Mouse (Mus musculus): Measurements from ENCODE around the gene Caskin2. TPM values are rescaled to one million over a fixed set of nuclear protein-coding genes. Genes with fewer than 3 reads are reported as not detected.
"Not testable (repeated sequence)": the region's sequence is repeated elsewhere in the genome, so short reads cannot be mapped to it uniquely, and the experiment has no call there.

The Caskin2 gene
- polyA plus RNA-seq (2015; fragmentation: Nextera tagmentation; extraction: Ambion mirVana) = 16.1 and 17.3 TPM in 2 replicates

DNA sequence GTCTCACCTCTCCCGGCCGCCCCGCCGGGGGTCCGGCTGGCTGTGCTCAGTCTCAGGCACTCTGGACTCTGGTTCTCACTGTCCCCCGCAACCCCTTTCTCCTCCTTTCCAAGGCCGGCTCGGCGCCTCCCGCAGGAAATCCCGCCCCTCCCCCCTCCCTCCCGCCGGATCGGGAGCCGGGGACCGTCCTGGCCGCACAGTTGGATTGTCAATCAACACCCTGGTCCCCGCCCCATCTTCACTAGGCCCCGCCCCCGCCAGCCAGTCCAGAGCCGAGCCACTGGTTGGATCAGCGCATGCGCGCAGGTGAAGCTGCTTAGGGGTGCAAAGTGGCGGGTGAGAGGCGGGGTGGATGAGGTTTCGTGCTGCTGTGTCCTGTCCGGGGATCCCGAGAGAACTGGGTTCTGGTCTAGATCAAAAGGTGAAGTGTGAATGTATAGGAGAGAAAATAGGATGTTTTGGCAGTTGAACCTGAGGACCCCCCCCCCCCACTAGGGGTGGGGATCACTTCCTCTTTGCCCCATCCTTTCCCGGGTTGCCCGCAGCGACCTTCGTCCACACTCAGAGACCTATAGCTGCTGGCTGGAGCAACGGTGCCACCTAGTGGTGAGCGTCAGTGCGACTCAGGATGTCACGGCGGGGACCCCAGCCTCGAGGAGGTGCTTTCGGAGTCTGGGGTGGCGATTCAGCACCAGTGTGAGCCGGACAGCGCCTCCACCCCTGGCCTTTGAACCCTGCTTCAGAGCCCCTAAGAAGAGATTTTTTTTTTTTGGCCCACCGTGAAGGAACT lies at the start of gene Caskin2:
Gene Caskin2, minus strand, starts transcription at position 133 of the 790 bp plus-strand sequence.
- peak within 1 kb of the TSS; percentile 95 for H3K4me3 ChIP-seq
- no peaks in the 10 kb centered on the region for H3K9me3 ChIP-seq
- peak within 1 kb of the TSS; percentile 87 for H3K27ac ChIP-seq
- H3K4me2 ChIP-seq = peak within 1 kb of the TSS; percentile 94
- peak; percentile 88 for ATAC-seq (ENCODE audit: insufficient number of reproducible peaks, insufficient read depth, low FRiP score, low TSS enrichment, low read depth)
- peaks cover 39% of the 10 kb centered on the region for H3K36me3 ChIP-seq
- no peaks in the 10 kb centered on the region for H3K27me3 ChIP-seq
- under 1% methylated on average over 41 of the region's 44 CpGs for WGBS
- peaks cover 58% of the 10 kb centered on the region for H3K4me1 ChIP-seq
- peak within 1 kb of the TSS; percentile 88 for H3K9ac ChIP-seq

DNA sequence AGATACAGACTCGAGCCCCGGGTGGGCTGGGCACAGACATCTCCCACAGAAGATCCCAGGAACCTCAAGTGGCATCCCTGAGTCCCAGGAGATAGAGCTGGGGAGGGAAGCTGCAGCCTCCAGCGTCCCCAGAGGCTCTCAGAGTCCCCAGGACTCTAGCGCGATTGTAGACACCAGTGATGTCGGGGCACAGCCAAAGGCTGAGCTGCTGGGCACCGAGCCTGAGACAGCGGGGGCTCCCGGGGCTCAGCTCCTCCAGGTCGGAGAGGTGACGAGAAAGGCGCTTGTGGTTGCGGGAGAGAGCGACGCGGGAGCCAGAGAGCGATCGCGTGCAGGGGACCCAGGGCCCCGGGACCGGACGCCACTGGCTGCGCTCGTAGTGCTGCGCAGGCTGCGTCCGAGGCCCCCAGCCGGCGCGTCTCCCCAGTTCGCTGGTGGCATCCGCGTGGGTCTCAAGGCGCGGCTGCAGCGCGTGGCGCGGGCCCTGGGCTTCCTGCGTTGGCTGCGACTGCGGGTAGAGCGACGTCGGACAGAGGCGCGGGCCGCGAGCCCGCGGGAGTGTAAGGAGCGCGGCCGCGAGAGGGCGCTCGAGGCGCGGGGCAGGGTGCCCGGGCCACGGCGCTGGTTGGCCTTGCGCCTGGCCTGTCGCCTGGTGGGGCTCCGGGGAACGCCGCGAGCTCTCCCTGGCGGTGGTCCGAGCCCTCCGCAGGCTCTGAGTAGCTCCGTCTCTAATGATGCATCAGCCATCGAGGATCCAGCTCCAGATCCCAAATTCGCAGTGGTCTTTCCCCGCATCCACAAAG lies 45.9 kb upstream of the Caskin2 start:
- Histone ChIP-seq H3K4me2 (peak overlapping the region; percentile 66), H3K4me1 (peaks cover 13% of the 10 kb centered on the region), H3K9ac (peak overlapping the region; percentile 60), H3K36me3 (no peaks in the 10 kb centered on the region), H3K4me3 (peak overlapping the region; percentile 44), H3K27me3 (peaks cover 71% of the 10 kb centered on the region), H3K9me3 (no peaks in the 10 kb centered on the region), H3K27ac (no peak overlapping the region)
- WGBS = 2% methylated on average over 72 of the region's 75 CpGs
- 0 out of 2 replicates have a peak, but pooled peaks have one; percentile 43 for ATAC-seq (ENCODE audit: insufficient number of reproducible peaks, insufficient read depth, low FRiP score, low TSS enrichment, low read depth)

DNA sequence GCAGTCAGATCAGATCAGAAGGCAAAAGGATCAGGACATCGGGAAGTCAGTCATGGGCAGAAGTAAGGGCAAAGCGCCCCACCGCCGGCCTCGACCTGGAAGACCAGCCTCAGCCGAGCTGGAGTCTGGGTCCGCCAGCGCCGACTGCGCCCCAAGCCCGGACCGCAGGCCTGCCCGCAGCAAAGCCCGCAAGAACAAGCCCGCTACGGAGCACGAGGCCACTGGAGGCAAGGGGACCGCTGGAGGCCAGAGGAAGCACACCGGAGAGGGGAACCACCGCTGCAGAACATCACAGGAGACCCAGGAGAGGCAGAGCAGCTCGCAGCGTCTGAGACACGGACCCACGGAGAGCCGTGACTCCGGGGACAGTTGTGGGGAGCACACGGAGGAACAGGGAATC lies 44.9 kb upstream of the Caskin2 start, which contains the start of gene Myo15b:
Gene Myo15b, plus strand, starts transcription at position 53 of the 400 bp plus-strand sequence.
- Histone ChIP-seq H3K27me3 (peaks cover 71% of the 10 kb centered on the region), H3K4me3 (peak within 1 kb of the TSS; percentile 44), H3K9me3 (no peaks in the 10 kb centered on the region), H3K27ac (no peak within 1 kb of the TSS), H3K4me1 (peaks cover 13% of the 10 kb centered on the region), H3K4me2 (peak within 1 kb of the TSS; percentile 66), H3K9ac (peak within 1 kb of the TSS; percentile 60), H3K36me3 (no peaks in the 10 kb centered on the region)
- WGBS = 9% methylated on average over 27 of the region's 27 CpGs
- ATAC-seq (ENCODE audit: insufficient number of reproducible peaks, insufficient read depth, low FRiP score, low TSS enrichment, low read depth) = no peak

DNA sequence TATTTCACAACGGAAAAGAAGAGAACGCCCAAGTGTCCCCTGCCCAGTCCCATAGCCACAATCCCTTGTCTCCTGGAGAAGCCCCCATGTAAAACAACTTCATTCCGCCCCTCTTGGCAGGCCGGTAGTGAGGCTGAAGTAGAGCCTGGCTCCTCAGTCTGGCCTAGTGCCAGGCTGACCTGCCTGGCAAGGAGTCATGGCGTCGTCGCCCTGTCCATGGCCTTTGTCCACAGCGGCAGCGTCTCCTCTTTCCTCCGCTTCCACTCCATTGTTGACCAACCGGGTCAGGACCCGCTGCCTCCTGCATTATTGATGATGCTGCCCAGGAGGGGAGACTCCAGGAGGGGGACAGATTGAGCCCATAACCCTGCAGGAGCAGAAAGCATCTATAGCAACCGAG lies 44.5 kb upstream of the Caskin2 start:
- Histone ChIP-seq H3K9me3 (no peaks in the 10 kb centered on the region), H3K36me3 (no peaks in the 10 kb centered on the region), H3K4me2 (no peak overlapping the region), H3K27ac (no peak overlapping the region), H3K4me1 (peaks cover 13% of the 10 kb centered on the region), H3K9ac (no peak overlapping the region), H3K4me3 (0 out of 2 replicates have a peak overlapping the region, but pooled peaks have one; percentile 44), H3K27me3 (peaks cover 71% of the 10 kb centered on the region)
- no peak for ATAC-seq (ENCODE audit: insufficient number of reproducible peaks, insufficient read depth, low FRiP score, low TSS enrichment, low read depth)
- 52% methylated on average over 13 of the region's 13 CpGs for WGBS

DNA sequence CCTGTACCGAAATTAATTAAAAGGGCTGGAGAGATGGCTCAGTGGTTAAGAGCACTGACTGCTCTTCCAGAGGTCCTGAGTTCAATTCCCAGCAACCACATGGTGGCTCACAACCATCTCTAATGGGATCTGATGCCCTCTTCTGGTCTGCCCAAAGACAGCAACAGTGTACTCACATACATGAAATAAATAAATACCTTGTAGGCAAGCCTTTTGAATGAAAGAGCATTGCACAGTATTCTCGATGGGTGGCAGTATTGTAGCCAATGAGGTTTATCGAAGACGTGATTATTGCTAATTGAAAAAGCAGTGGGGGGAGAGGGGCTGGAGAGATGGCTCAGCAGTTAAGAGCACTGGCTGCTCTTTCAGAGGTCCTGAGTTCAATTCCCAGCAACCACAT lies 43.7 kb upstream of the Caskin2 start:
- H3K4me2 ChIP-seq; H3K27ac ChIP-seq; H3K4me3 ChIP-seq; H3K9me3 ChIP-seq; ATAC-seq (ENCODE audit: insufficient number of reproducible peaks, insufficient read depth, low FRiP score, low TSS enrichment, low read depth); H3K9ac ChIP-seq; H3K36me3 ChIP-seq: not testable (repeated sequence)
- H3K27me3 ChIP-seq = peaks cover 70% of the 10 kb centered on the region
- WGBS = 93% methylated on average over 4 of the region's 4 CpGs
- H3K4me1 ChIP-seq = peaks cover 13% of the 10 kb centered on the region

DNA sequence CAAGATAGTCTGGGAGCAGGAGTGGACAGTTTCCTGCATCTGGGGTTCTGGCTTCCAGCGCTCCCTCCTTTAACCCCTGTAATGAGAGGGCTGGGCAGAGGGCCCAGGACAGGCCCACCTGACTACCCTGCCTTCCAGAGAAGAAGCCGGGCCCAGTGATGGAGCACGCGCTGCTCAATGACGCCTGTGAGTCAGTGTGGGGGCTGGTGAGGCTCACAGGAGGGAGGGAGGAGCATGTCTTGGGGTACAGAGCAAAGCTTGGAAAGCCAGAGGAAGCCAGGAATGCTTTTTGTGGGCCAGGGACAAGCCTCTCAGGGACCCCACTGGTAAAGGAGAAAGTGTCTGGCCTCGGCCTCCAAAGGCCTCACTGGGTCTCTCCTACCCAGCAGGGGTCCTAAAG lies 41.2 kb upstream of the Caskin2 start:
- Histone ChIP-seq H3K9me3 (no peaks in the 10 kb centered on the region), H3K27me3 (peaks cover 45% of the 10 kb centered on the region), H3K4me2 (no peak overlapping the region), H3K4me3 (no peak overlapping the region), H3K36me3 (peaks cover 8% of the 10 kb centered on the region; the same call in 1 of the 2 replicates), H3K9ac (peak overlapping the region; percentile 32; the same call in 1 of the 2 replicates), H3K4me1 (peaks cover 13% of the 10 kb centered on the region), H3K27ac (no peak overlapping the region)
- no peak for ATAC-seq (ENCODE audit: insufficient number of reproducible peaks, insufficient read depth, low FRiP score, low TSS enrichment, low read depth)
- WGBS = 78% methylated on average over 6 of the region's 6 CpGs

DNA sequence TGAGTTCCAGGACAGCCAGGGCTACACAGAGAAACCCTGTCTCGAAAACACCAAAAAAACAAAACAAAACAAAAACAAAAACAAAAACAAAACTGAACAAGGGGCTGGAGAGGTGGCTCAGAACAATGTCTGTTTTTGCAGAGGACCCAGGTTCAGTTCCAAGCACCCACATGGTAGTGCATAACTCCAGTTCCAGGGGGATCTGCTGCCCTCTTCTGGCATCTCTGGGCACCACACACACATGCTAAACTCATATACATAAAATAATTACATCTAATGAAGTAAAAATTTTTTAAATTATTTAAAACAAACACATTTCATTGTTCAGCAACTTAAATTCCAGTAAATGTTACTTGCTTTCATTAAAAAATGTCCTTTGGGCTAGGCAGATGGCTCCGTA lies 32.4 kb upstream of the Caskin2 start:
- Histone ChIP-seq H3K4me3 (no peak overlapping the region), H3K4me2 (no peak overlapping the region), H3K9me3 (no peaks in the 10 kb centered on the region), H3K36me3 (peaks cover 13% of the 10 kb centered on the region; the same call in 1 of the 2 replicates), H3K4me1 (peaks cover 27% of the 10 kb centered on the region), H3K9ac (no peak overlapping the region), H3K27ac (no peak overlapping the region), H3K27me3 (no peaks in the 10 kb centered on the region)
- no peak for ATAC-seq (ENCODE audit: insufficient number of reproducible peaks, insufficient read depth, low FRiP score, low TSS enrichment, low read depth)
- 94% methylated on average over 2 of the region's 2 CpGs for WGBS

DNA sequence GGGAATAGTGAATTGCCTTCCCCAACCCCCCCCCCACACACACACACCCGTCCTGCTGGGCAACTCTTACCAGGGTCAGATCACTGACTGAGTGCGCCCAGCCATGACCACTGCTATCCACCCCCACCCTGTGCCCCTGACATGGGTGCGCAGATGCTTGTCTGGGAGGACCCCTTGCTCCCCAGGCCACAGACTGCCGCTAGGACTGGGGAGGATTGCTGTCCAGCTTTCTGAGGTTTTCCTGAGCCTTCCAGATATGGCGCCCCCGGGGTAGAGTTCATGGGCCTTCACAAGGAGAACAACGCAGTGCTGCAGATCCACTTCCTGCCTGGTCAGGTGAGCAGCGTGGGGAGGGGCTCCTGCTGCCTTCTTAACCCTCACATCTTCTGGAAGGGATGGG lies 30.8 kb upstream of the Caskin2 start:
- Histone ChIP-seq H3K4me2 (no peak overlapping the region), H3K27me3 (no peaks in the 10 kb centered on the region), H3K9ac (no peak overlapping the region), H3K4me1 (peaks cover 36% of the 10 kb centered on the region), H3K4me3 (no peak overlapping the region), H3K9me3 (no peaks in the 10 kb centered on the region), H3K27ac (no peak overlapping the region), H3K36me3 (peaks cover 9% of the 10 kb centered on the region; the same call in 1 of the 2 replicates)
- ATAC-seq (ENCODE audit: insufficient number of reproducible peaks, insufficient read depth, low FRiP score, low TSS enrichment, low read depth) = no peak
- 53% methylated on average over 8 of the region's 8 CpGs for WGBS

DNA sequence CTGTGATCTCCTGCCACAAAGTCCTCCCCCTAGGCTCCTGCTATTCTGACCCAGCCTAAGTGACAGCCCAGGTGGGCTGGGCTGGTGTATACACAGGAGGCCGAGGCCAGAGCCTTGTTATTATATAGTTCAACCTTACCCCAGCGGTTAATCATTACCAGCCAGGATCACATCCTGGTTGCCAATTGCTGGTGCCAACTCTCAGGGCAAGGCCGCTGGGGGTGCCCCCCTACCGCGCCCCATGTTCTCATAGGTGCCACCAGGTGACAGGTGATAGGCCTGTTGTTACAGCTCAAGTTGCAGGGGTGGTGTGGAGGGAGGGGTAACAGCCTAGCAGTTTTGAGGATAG lies 30.4 kb upstream of the Caskin2 start:
- 82% methylated on average over 5 of the region's 5 CpGs for WGBS
- peaks cover 40% of the 10 kb centered on the region for H3K4me1 ChIP-seq
- H3K36me3 ChIP-seq = peaks cover 9% of the 10 kb centered on the region; the same call in 1 of the 2 replicates
- no peak overlapping the region for H3K4me2 ChIP-seq
- no peaks in the 10 kb centered on the region for H3K9me3 ChIP-seq
- H3K4me3 ChIP-seq = no peak overlapping the region
- no peak for ATAC-seq (ENCODE audit: insufficient number of reproducible peaks, insufficient read depth, low FRiP score, low TSS enrichment, low read depth)
- no peak overlapping the region for H3K27ac ChIP-seq
- no peaks in the 10 kb centered on the region for H3K27me3 ChIP-seq
- H3K9ac ChIP-seq = no peak overlapping the region

DNA sequence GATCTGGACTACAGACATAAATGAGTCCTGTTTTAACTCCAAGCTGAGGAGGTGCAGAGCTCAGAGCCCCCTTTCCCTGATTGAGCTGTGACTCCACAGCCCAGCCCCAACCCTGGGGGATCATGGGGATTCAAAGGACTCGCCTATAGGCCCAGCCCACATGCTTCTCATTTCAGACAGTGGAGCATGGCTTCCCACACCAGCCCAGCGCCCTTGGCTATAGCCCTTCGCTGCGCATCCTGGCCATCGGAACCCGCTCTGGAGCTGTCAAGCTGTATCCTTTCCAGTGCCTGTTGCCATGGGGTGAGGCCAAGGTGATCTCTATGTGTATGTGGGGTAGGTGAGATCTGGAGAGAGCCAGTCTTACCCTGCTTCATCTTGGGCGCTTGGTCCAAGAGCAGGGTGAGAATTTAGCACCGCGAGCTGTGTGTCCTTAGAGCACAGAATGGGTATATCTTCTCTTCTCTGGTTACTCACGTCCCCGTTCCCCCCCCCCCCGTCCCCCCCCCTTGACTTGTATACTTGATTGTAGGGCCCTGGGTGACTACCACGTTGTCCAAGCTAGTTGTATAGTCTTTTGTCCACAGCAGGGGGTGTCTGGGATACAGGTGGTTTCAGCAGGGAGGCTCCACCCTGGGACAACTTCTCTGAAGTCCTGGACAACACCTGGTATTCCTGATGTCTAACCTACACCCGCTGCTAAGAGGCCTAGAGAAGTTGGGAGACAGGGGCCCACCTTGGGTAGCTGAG lies 29.9 kb upstream of the Caskin2 start:
- peaks cover 45% of the 10 kb centered on the region for H3K4me1 ChIP-seq
- H3K9ac ChIP-seq = no peak overlapping the region
- H3K4me2 ChIP-seq = no peak overlapping the region
- no peak overlapping the region for H3K4me3 ChIP-seq
- peaks cover 9% of the 10 kb centered on the region; the same call in 1 of the 2 replicates for H3K36me3 ChIP-seq
- ATAC-seq (ENCODE audit: insufficient number of reproducible peaks, insufficient read depth, low FRiP score, low TSS enrichment, low read depth) = no peak
- 68% methylated on average over 14 of the region's 14 CpGs for WGBS
- no peak overlapping the region for H3K27ac ChIP-seq
- H3K9me3 ChIP-seq = no peaks in the 10 kb centered on the region
- H3K27me3 ChIP-seq = no peaks in the 10 kb centered on the region

DNA sequence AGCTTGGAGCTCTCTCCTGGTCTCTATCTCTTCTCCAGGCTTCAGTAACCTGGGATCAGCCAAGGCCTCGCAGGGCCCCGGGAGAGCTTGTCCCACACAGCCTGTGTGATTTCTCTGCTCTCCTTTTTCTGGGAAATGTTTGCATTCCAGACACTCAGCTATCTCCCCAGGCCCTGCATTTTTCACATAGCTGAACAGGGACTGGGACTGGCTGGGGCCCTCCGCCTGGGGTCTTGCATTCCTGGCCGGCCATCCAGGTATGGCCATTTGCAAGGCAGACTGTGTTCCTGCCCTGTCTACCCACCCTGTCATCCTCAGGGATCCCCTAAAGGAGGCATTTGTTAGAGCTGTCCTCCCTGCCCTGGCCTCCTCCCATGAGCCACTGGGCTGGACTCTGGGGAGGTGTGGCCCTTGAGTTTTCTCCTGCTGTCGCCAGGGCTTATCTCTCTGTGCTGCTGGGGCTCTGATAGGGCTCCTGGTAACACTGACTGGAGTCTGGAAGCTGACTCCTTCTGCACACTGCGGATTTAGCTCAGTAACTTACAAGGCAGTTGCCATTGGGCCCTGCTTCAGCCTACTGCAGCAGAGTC lies 28.6 kb upstream of the Caskin2 start:
- H3K27me3 ChIP-seq = no peaks in the 10 kb centered on the region
- WGBS = 17% methylated on average over 6 of the region's 6 CpGs
- peak overlapping the region; percentile 83 for H3K27ac ChIP-seq
- peaks cover 9% of the 10 kb centered on the region; the same call in 1 of the 2 replicates for H3K36me3 ChIP-seq
- H3K4me3 ChIP-seq = no peak overlapping the region
- peaks cover 47% of the 10 kb centered on the region for H3K4me1 ChIP-seq
- ATAC-seq (ENCODE audit: insufficient number of reproducible peaks, insufficient read depth, low FRiP score, low TSS enrichment, low read depth) = no peak
- H3K9ac ChIP-seq = no peak overlapping the region; the same call in 1 of the 2 replicates
- H3K9me3 ChIP-seq = no peaks in the 10 kb centered on the region
- H3K4me2 ChIP-seq = no peak overlapping the region; the same call in 1 of the 2 replicates

Measured in embryonic facial prominence, embryonic 13.5 days (tissue).